Mouse (Mus musculus): ENCODE results near the gene Glrp1. TPM values are rescaled to one million over a fixed set of nuclear protein-coding genes. Genes with fewer than 3 reads are reported as not detected.

The Glrp1 gene
- not detected in 2 replicates for polyA plus RNA-seq (2012; rRNA removed; ENCODE audit: low replicate concordance)

DNA sequence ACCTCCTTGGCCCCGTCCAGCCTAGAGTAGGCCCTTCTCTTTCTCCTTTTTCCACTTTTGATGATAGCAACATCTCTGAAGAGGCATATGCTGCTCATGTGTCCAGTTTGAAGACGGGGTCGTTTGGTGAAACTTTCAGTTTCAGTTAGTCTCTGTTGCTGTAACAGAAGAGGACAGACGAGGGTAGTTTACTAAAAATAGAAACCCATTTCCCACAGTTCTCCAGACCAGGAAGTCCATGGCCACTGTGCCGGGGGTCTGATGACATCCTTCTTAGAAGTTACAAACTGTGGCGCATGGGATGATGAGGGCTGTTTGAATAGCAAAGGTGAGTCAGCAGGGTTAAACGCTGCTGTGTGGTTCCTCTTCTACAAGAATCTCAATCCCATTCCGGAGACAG, at the start of gene Glrp1:
TSS of gene Glrp1 (minus strand) at position 278 of the 400 bp plus-strand sequence.

Other genes with a start within 250 kb of the Glrp1 start
- gene Hjurp, start 232.4 kb downstream of the Glrp1 start, polyA plus RNA-seq (2012; rRNA removed; ENCODE audit: low replicate concordance) = 34.6 and 70.9 TPM in 2 replicates
- gene Trpm8, start 232.4 kb downstream of the Glrp1 start, polyA plus RNA-seq (2012; rRNA removed; ENCODE audit: low replicate concordance) = 0.05 TPM in 1 of 2 replicates, not detected in the other
- gene Spp2, start 103.1 kb downstream of the Glrp1 start, polyA plus RNA-seq (2012; rRNA removed; ENCODE audit: low replicate concordance) = 0.13 and 0.69 TPM in 2 replicates
- gene Arl4c, start 192.2 kb upstream of the Glrp1 start, polyA plus RNA-seq (2012; rRNA removed; ENCODE audit: low replicate concordance) = 14.8 and 61.5 TPM in 2 replicates